Mouse (Mus musculus) erythroblast, embryonic 14.5 days (primary cell): Measurements from ENCODE around the gene Epb41l1.

Experiments
- GATA1 ChIP-seq: IDR thresholded peaks from 2 replicates; pipeline ENCODE4 v1.6.1; 2012; ENCODE audit warnings: low read length, inconsistent platforms, mixed read lengths
- TAL1 ChIP-seq: IDR thresholded peaks from 3 replicates; pipeline ENCODE4 v1.6.1; 2012; ENCODE audit warnings: low read length, inconsistent platforms, mixed read lengths

- TF ChIP-seq TAL1 = no peak
- TF ChIP-seq GATA1 = no peak
Measured at GRCm38 (mm10) chr2:156464416-156464815, 43.7 kb downstream of the Epb41l1 start.
